9 mouse cellular contexts compared by ENCODE assay signal in the genomic region with DNA sequence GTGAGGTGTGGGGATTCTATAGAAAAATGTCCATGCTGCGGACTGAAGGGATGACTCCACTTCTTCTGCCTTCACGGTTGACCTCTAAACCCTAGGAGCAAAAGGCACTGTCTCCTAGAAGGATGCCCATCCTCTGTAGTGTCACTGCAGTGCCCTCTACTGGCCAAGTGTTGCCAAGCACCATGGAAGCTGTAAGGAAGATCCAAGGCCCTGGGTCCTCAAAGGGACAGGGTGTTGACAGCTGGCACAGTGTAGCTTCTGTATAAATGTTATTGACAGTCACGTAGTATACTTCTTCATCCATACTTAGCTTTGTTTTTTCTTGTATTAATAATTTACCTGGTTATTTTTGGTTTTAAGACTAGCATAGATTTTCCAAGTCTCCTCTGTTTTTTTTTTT.
DNase-seq lines count a peak whose midpoint lies in the region; ATAC-seq and TF ChIP-seq lines count a peak whose summit lies in the region.
"Had no signal": no experiment of that assay in that cellular context is flagged by ENCODE, and none has a peak within 500 bp of the region (broad histone marks: within the 10 kb centered on the region; RNA-seq: fewer than 3 reads in every experiment).

No protein-coding gene starts in this region.

- H3K36me3 ChIP-seq in neural tube, embryonic 15.5 days, result no peaks in the 10 kb centered on the region
- no peaks in the 10 kb centered on the region for H3K36me3 ChIP-seq in limb, embryonic 14.5 days (ENCODE audit: control insufficient read depth, insufficient read depth, low read length)
- H3K36me3 ChIP-seq in testis, adult 2 months (ENCODE audit: control insufficient read depth, insufficient read depth, low read length), result no peaks in the 10 kb centered on the region

- ATAC-seq in neural tube, embryonic 15.5 days (ENCODE audit: low FRiP score), result no peak
- ATAC-seq in limb, embryonic 14.5 days (ENCODE audit: low FRiP score, low read depth), result no peak

- no peak overlapping the region for H3K9ac ChIP-seq in neural tube, embryonic 15.5 days (replicated peaks)
- H3K9ac ChIP-seq in limb, embryonic 14.5 days (ENCODE audit: low read depth, low read length, severe bottlenecking), result no peak overlapping the region

- 14% methylated on average over 3 of the region's 3 CpGs for WGBS in neural tube, embryonic 15.5 days
- WGBS in limb, embryonic 14.5 days, result 8% methylated on average over 3 of the region's 3 CpGs

- TF ChIP-seq CTCF in testis, adult 2 months (IDR thresholded peaks at IDR 0.05; ENCODE audit: control insufficient read depth, insufficient read depth, insufficient replicate concordance, low read depth, low read length), result peak; percentile 96; the same call in 1 of the 2 replicates

- no peaks in the 10 kb centered on the region for H3K27me3 ChIP-seq in neural tube, embryonic 15.5 days (replicated peaks)
- H3K27me3 ChIP-seq in limb, embryonic 14.5 days (ENCODE audit: control insufficient read depth, insufficient read depth, low read length), result no peaks in the 10 kb centered on the region
- no peaks in the 10 kb centered on the region for H3K27me3 ChIP-seq in testis, adult 2 months (ENCODE audit: control insufficient read depth, insufficient read depth, low read length)

- no peak overlapping the region for H3K27ac ChIP-seq in neural tube, embryonic 15.5 days (replicated peaks)
- no peak overlapping the region for H3K27ac ChIP-seq in limb, embryonic 14.5 days (replicated peaks; ENCODE audit: low read depth, low read length)
- H3K27ac ChIP-seq in testis, adult 2 months (ENCODE audit: control insufficient read depth, insufficient read depth, low read depth, low read length), result no peak overlapping the region

- no peaks in the 10 kb centered on the region for H3K9me3 ChIP-seq in neural tube, embryonic 15.5 days (replicated peaks)
- H3K9me3 ChIP-seq in limb, embryonic 14.5 days (ENCODE audit: control insufficient read depth, low read length), result no peaks in the 10 kb centered on the region

- H3K4me2 ChIP-seq in neural tube, embryonic 15.5 days, result no peak overlapping the region
- H3K4me2 ChIP-seq in limb, embryonic 14.5 days (replicated peaks; ENCODE audit: low read depth, low read length, severe bottlenecking), result no peak overlapping the region

- TF ChIP-seq POLR2A in limb, embryonic 14.5 days (IDR thresholded peaks at IDR 0.05; ENCODE audit: borderline replicate concordance, extremely low read depth, insufficient read depth, insufficient read length), result no peak
- TF ChIP-seq POLR2A in testis, adult 2 months (IDR thresholded peaks at IDR 0.05; ENCODE audit: control insufficient read depth, low read depth, low read length), result no peak

- H3K4me1 ChIP-seq in neural tube, embryonic 15.5 days, result 0 out of 2 replicates have a peak, but pooled peaks cover 3% of the 10 kb centered on the region
- H3K4me1 ChIP-seq in limb, embryonic 14.5 days (ENCODE audit: control insufficient read depth, insufficient read depth, low read length), result no peaks in the 10 kb centered on the region
- H3K4me1 ChIP-seq in testis, adult 2 months (ENCODE audit: control insufficient read depth, insufficient read depth, low read length), result no peaks in the 10 kb centered on the region

- DNase-seq in neural tube, embryonic 10.5 days (ENCODE audit: extremely low spot score, low spot score), result peak; percentile 81
- peak; percentile 93 for DNase-seq in embryo, embryonic 10.5 days (ENCODE audit: low spot score)
- peak; percentile 55 to 75 for DNase-seq in gastrocnemius, postnatal 4 days (ENCODE audit: low spot score in 2 of 2)
- peak; percentile 64 to 89 for DNase-seq in kidney, adult 8-10 months
- peak; percentile 60 for DNase-seq in limb, embryonic 14.5 days (ENCODE audit: low spot score)
- DNase-seq in naive thymus-derived CD4-positive, alpha-beta T cell, adult 2 months (ENCODE audit: low read depth), result peak; percentile 93

- no peak overlapping the region for H3K4me3 ChIP-seq in neural tube, embryonic 15.5 days (replicated peaks)
- no peak overlapping the region for H3K4me3 ChIP-seq in limb, embryonic 14.5 days (replicated peaks; ENCODE audit: low read length)
- H3K4me3 ChIP-seq in testis, adult 2 months (ENCODE audit: control insufficient read depth, low read depth, low read length), result no peak overlapping the region
- H3K4me3 ChIP-seq: myocyte had no signal
